Mouse (Mus musculus): ENCODE measurements around the gene Sytl4.

DNA sequence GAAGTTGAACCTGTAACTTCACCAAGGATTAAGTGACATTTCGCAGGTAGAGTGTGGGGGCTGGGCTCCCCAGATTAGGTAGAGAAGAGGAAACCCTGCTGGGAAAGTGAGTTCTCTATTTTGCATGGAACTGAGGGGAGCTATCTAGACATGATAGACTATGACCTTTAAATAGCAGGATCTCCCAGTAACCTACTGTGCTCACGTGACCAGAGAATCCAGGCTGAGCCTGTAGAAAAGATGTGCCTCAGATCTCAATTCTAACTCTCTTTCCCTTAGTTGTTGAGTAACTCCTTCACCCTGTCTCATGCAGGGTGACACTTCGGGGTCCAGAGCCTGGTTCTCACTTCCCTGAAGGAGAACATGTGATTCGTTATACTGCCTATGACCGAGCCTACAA is 54.9 kb downstream of the Sytl4 start:
- TF ChIP-seq POLR2A (IDR thresholded peaks at IDR 0.05; ENCODE audit: extremely low read depth, insufficient read depth, low read length) (no peak), CTCF (IDR thresholded peaks at IDR 0.05; ENCODE audit: low read depth, low read length) (no peak)
